In genomic region chr1:39549831-39550230, GRCm38 (mm10) we compare ENCODE assay signal across 19 mouse cellular contexts. TPM values are rescaled to one million over a fixed set of nuclear protein-coding genes. Genes with fewer than 3 reads are reported as not detected.
DNase-seq lines count a peak whose midpoint lies in the region; ATAC-seq and TF ChIP-seq lines count a peak whose summit lies in the region.
"Had no signal": no experiment of that assay in that cellular context is flagged by ENCODE, and none has a peak within 500 bp of the region (broad histone marks: within the 10 kb centered on the region; RNA-seq: fewer than 3 reads in every experiment).

No protein-coding gene starts in this region.

- no peak for ATAC-seq in heart, embryonic 11.5 days (replicated peaks; ENCODE audit: insufficient number of reproducible peaks, low FRiP score, low TSS enrichment)
- no peak for ATAC-seq in kidney, embryonic 14.5 days (ENCODE audit: low FRiP score, low TSS enrichment)
- no peak for ATAC-seq in lung, embryonic 15.5 days (ENCODE audit: borderline replicate concordance, extremely low read depth, low FRiP score, low TSS enrichment)
- no peak for ATAC-seq in lung, postnatal 0 days
- ATAC-seq: CD4-positive, CD25-positive, alpha-beta regulatory T cell, adult 4 months; forebrain, embryonic 14.5 days; intestine, embryonic 16.5 days had no signal

- no peaks in the 10 kb centered on the region for H3K9me3 ChIP-seq in heart, embryonic 11.5 days (replicated peaks; ENCODE audit: control insufficient read depth, low read length)
- no peaks in the 10 kb centered on the region for H3K9me3 ChIP-seq in kidney, embryonic 14.5 days (ENCODE audit: control insufficient read depth, low read length)
- no peaks in the 10 kb centered on the region for H3K9me3 ChIP-seq in lung, embryonic 15.5 days
- H3K9me3 ChIP-seq in lung, postnatal 0 days (ENCODE audit: low read length): no peaks in the 10 kb centered on the region
- H3K9me3 ChIP-seq: embryonic facial prominence, embryonic 15.5 days; hindbrain, embryonic 15.5 days; midbrain, embryonic 12.5 days; neural tube, embryonic 15.5 days had no signal

- intact Hi-C loops in heart, postnatal 14 days (cut with DNase I): no loop called here

- no peak for TF ChIP-seq POLR2A in kidney, adult 2 months (IDR thresholded peaks at IDR 0.05; ENCODE audit: low read depth, low read length)

- no peak overlapping the region for H3K27ac ChIP-seq in heart, embryonic 11.5 days (ENCODE audit: low read depth, low read length)
- no peak overlapping the region for H3K27ac ChIP-seq in kidney, adult 2 months (ENCODE audit: insufficient read depth, low read depth, low read length)
- H3K27ac ChIP-seq in kidney, embryonic 14.5 days (ENCODE audit: low read depth, low read length): no peak overlapping the region
- 0 out of 2 replicates have a peak overlapping the region, but pooled peaks have one; percentile 17 for H3K27ac ChIP-seq in lung, embryonic 15.5 days
- no peak overlapping the region for H3K27ac ChIP-seq in lung, postnatal 0 days (ENCODE audit: low read length)
- H3K27ac ChIP-seq: embryonic facial prominence, embryonic 15.5 days; hindbrain, embryonic 15.5 days; midbrain, embryonic 12.5 days; neural tube, embryonic 15.5 days had no signal

- H3K4me1 ChIP-seq in heart, embryonic 11.5 days (ENCODE audit: control insufficient read depth, insufficient read depth, low read length): no peaks in the 10 kb centered on the region
- no peaks in the 10 kb centered on the region for H3K4me1 ChIP-seq in kidney, adult 2 months (ENCODE audit: control insufficient read depth, insufficient read depth, low read length)
- H3K4me1 ChIP-seq in kidney, embryonic 14.5 days (ENCODE audit: control insufficient read depth, insufficient read depth, low read length): no peaks in the 10 kb centered on the region
- H3K4me1 ChIP-seq in lung, embryonic 15.5 days: no peaks in the 10 kb centered on the region
- no peaks in the 10 kb centered on the region for H3K4me1 ChIP-seq in lung, postnatal 0 days (ENCODE audit: insufficient read depth, low read depth, low read length)
- H3K4me1 ChIP-seq: embryonic facial prominence, embryonic 15.5 days; hindbrain, embryonic 15.5 days; midbrain, embryonic 12.5 days; neural tube, embryonic 15.5 days had no signal

- peaks cover 13% of the 10 kb centered on the region for H3K36me3 ChIP-seq in heart, embryonic 11.5 days (ENCODE audit: control insufficient read depth, insufficient read depth, low read length)
- peaks cover 4% of the 10 kb centered on the region for H3K36me3 ChIP-seq in kidney, adult 2 months (ENCODE audit: control insufficient read depth, insufficient read depth, low read length)
- H3K36me3 ChIP-seq in kidney, embryonic 14.5 days (ENCODE audit: control insufficient read depth, insufficient read depth, low read length): peaks cover 68% of the 10 kb centered on the region
- peaks cover 50% of the 10 kb centered on the region for H3K36me3 ChIP-seq in lung, embryonic 15.5 days
- peaks cover 7% of the 10 kb centered on the region; the same call in 1 of the 2 replicates for H3K36me3 ChIP-seq in lung, postnatal 0 days (ENCODE audit: insufficient read depth, low read length)

- 86% methylated on average over 2 of the region's 2 CpGs for WGBS in heart, embryonic 11.5 days (ENCODE audit: insufficient replicate concordance)
- 59% methylated on average over 2 of the region's 2 CpGs for WGBS in kidney, adult 2 months
- WGBS in kidney, embryonic 14.5 days: 68% methylated on average over 2 of the region's 2 CpGs
- 45% methylated on average over 2 of the region's 2 CpGs for WGBS in lung, embryonic 15.5 days
- 44% methylated on average over 2 of the region's 2 CpGs for WGBS in lung, postnatal 0 days

- DNase-seq in heart, adult 11 months: peak; percentile 88
- peak; percentile 14 for DNase-seq in kidney, adult 2 months
- no peak for DNase-seq in lung, postnatal 0 days (ENCODE audit: low spot score)
- DNase-seq in heart, postnatal 14 days: peak; percentile 38 to 54
- DNase-seq: adrenal gland, postnatal 25 days; cerebellum, adult 8-10 months; right cerebral cortex, adult 18-20 months; right cerebral cortex, postnatal 4 days; thymus, postnatal 14 days had no signal

- TF ChIP-seq CTCF in kidney, adult 2 months (conservative IDR thresholded peaks at IDR 0.05; ENCODE audit: insufficient read depth, insufficient read length, low read depth, low read length): no peak
- no peak for TF ChIP-seq CTCF in lung, postnatal 0 days (IDR thresholded peaks at IDR 0.05)

- H3K27me3 ChIP-seq in heart, embryonic 11.5 days (ENCODE audit: control insufficient read depth, insufficient read depth, low read length): no peaks in the 10 kb centered on the region
- no peaks in the 10 kb centered on the region for H3K27me3 ChIP-seq in kidney, adult 2 months (replicated peaks; ENCODE audit: control insufficient read depth, insufficient read depth, low read length)
- H3K27me3 ChIP-seq in kidney, embryonic 14.5 days (ENCODE audit: control insufficient read depth, insufficient read depth, low read length): no peaks in the 10 kb centered on the region
- H3K27me3 ChIP-seq in lung, embryonic 15.5 days: no peaks in the 10 kb centered on the region
- H3K27me3 ChIP-seq in lung, postnatal 0 days (replicated peaks; ENCODE audit: insufficient read depth, low read length): no peaks in the 10 kb centered on the region
- H3K27me3 ChIP-seq: embryonic facial prominence, embryonic 15.5 days; hindbrain, embryonic 15.5 days; midbrain, embryonic 12.5 days; neural tube, embryonic 15.5 days had no signal

- no peak for TF ChIP-seq EP300 in lung, postnatal 0 days (IDR thresholded peaks at IDR 0.05)

- H3K9ac ChIP-seq in heart, embryonic 11.5 days (ENCODE audit: low read depth, low read length): no peak overlapping the region
- no peak overlapping the region for H3K9ac ChIP-seq in kidney, embryonic 14.5 days (ENCODE audit: low read depth, low read length)
- H3K9ac ChIP-seq in lung, embryonic 15.5 days: no peak overlapping the region
- no peak overlapping the region for H3K9ac ChIP-seq in lung, postnatal 0 days (replicated peaks; ENCODE audit: low read depth)
- H3K9ac ChIP-seq: embryonic facial prominence, embryonic 15.5 days; hindbrain, embryonic 15.5 days; midbrain, embryonic 12.5 days; neural tube, embryonic 15.5 days had no signal

- no peak overlapping the region for H3K4me3 ChIP-seq in heart, embryonic 11.5 days (ENCODE audit: low read depth, low read length)
- no peak overlapping the region for H3K4me3 ChIP-seq in kidney, adult 2 months (ENCODE audit: insufficient read depth, low read depth, low read length)
- no peak overlapping the region for H3K4me3 ChIP-seq in kidney, embryonic 14.5 days (ENCODE audit: low read length)
- H3K4me3 ChIP-seq in lung, embryonic 15.5 days: no peak overlapping the region
- no peak overlapping the region for H3K4me3 ChIP-seq in lung, postnatal 0 days (ENCODE audit: low read depth, low read length)
- H3K4me3 ChIP-seq: embryonic facial prominence, embryonic 15.5 days; hindbrain, embryonic 15.5 days; midbrain, embryonic 12.5 days; neural tube, embryonic 15.5 days had no signal

- H3K4me2 ChIP-seq in heart, embryonic 11.5 days: no peak overlapping the region
- H3K4me2 ChIP-seq in kidney, embryonic 14.5 days (replicated peaks; ENCODE audit: low read depth, low read length): no peak overlapping the region
- H3K4me2 ChIP-seq in lung, embryonic 15.5 days: no peak overlapping the region
- H3K4me2 ChIP-seq in lung, postnatal 0 days (replicated peaks; ENCODE audit: low read depth, low read length): no peak overlapping the region
- H3K4me2 ChIP-seq: embryonic facial prominence, embryonic 15.5 days; hindbrain, embryonic 15.5 days; midbrain, embryonic 12.5 days; neural tube, embryonic 15.5 days had no signal

RNA-seq across cellular contexts. Expression of gene Cnot11, which starts 15.0 kb away (rescaled TPM):
- 20.0 and 20.4 TPM in 2 replicates for polyA plus RNA-seq in heart, embryonic 11.5 days (2014; fragmentation: Nextera tagmentation; extraction: Ambion mirVana)
- 18.2 and 20.8 TPM in 2 replicates for polyA plus RNA-seq in kidney, adult 2 months (2012; rRNA removed)
- polyA plus RNA-seq in kidney, embryonic 14.5 days (2014; fragmentation: Nextera tagmentation; extraction: Ambion mirVana): 30.0 and 36.2 TPM in 2 replicates
- polyA plus RNA-seq in lung, embryonic 15.5 days (2015; fragmentation: Nextera tagmentation; extraction: Ambion mirVana): 21.2 and 21.5 TPM in 2 replicates
- 10.0 and 10.7 TPM in 2 replicates for polyA plus RNA-seq in lung, postnatal 0 days (2015; fragmentation: Nextera tagmentation; extraction: Ambion mirVana)
- 10 to 100 TPM; 14.7 to 15.7 TPM for total RNA-seq in heart, postnatal 14 days (2021)

RNA-seq across cellular contexts. Expression of gene Rnf149, which starts 27.4 kb away (rescaled TPM):
- 19.0 TPM in 2 replicates for polyA plus RNA-seq in heart, embryonic 11.5 days (2014; fragmentation: Nextera tagmentation; extraction: Ambion mirVana)
- 30.3 and 33.7 TPM in 2 replicates for polyA plus RNA-seq in kidney, adult 2 months (2012; rRNA removed)
- 41.3 and 45.2 TPM in 2 replicates for polyA plus RNA-seq in kidney, embryonic 14.5 days (2014; fragmentation: Nextera tagmentation; extraction: Ambion mirVana)
- polyA plus RNA-seq in lung, embryonic 15.5 days (2015; fragmentation: Nextera tagmentation; extraction: Ambion mirVana): 28.8 and 30.7 TPM in 2 replicates
- 25.1 and 31.0 TPM in 2 replicates for polyA plus RNA-seq in lung, postnatal 0 days (2015; fragmentation: Nextera tagmentation; extraction: Ambion mirVana)
- total RNA-seq in heart, postnatal 14 days (2021): 10 to 100 TPM; 10.8 to 11.5 TPM
